Mouse (Mus musculus) G1E-ER4 (cell line): ENCODE results near the gene Popdc2. TPM values are rescaled to one million over a fixed set of nuclear protein-coding genes. Genes with fewer than 3 reads are reported as not detected.

ENCODE experiments used
- GATA1 ChIP-seq: IDR thresholded peaks from one replicate; pipeline ENCODE4 v1.8.0; 2012; ENCODE audit warnings: low read length, inconsistent platforms
- polyA plus RNA-seq: library from polyadenylated mRNA; stranded (reverse); fragments of >175 nt; gene quantifications from 2 replicates; pipeline ENCODE4 v1.2.3, GENCODE M21; 2012

Gene Popdc2
- polyA plus RNA-seq, 1 experiment: 4.8 TPM

DNA sequence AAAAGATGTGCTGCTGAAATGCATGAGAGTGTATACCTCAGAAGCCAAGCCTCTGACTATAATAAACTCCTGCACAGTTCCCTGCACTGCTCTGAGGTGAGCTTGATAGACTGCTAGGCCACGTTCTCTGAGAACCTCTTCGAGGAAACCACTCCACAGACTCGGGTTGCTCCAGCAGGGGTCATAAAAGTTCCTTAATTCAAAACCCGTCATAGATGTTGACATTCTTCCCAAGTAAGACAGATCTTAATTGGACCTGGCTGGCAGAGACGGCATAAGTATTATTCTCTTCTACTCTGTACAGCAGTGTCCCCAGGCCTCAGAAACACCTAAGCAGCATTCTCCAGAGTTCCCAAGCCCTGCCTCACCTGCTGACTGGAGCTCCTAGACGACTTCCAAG lies 11.1 kb upstream of the Popdc2 start:
- no peak for TF ChIP-seq GATA1

- no peak for TF ChIP-seq GATA1
Observed at GRCm38 (mm10) chr16:38352031-38352430, 10.0 kb upstream of the Popdc2 start.

GRCm38 (mm10) chr16:38352851-38353250 lies 9.2 kb upstream of the Popdc2 start:
- no peak for TF ChIP-seq GATA1

GRCm38 (mm10) chr16:38353642-38354041 lies 8.4 kb upstream of the Popdc2 start:
- no peak for TF ChIP-seq GATA1

GRCm38 (mm10) chr16:38354185-38354913 lies 7.7 kb upstream of the Popdc2 start:
- TF ChIP-seq GATA1: no peak

- no peak for TF ChIP-seq GATA1
Observed at GRCm38 (mm10) chr16:38358256-38358812, 3.7 kb upstream of the Popdc2 start.

DNA sequence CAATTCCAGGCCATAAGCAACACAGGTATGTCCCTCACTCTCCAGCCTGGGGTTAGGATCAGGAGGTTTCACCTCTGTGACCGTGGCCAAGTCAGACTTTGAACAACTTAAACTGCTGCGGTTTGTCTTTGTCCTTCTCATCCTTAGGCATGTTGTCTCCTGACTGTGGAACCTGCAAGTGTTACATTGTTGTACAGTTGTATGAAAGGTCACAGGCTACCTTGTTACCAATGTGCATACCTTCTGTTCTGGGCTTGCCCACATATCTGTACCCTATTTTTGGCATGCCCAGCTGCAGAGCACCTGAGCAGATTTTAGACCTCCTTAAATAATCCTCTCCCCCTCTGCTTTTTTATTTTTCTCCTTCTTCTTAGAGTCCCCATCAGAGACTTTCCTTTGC lies 2.8 kb upstream of the Popdc2 start:
- no peak for TF ChIP-seq GATA1

GRCm38 (mm10) chr16:38359857-38360256 lies 2.2 kb upstream of the Popdc2 start:
- TF ChIP-seq GATA1: no peak

- no peak for TF ChIP-seq GATA1
Observed at GRCm38 (mm10) chr16:38360317-38360716, 1.7 kb upstream of the Popdc2 start.

DNA sequence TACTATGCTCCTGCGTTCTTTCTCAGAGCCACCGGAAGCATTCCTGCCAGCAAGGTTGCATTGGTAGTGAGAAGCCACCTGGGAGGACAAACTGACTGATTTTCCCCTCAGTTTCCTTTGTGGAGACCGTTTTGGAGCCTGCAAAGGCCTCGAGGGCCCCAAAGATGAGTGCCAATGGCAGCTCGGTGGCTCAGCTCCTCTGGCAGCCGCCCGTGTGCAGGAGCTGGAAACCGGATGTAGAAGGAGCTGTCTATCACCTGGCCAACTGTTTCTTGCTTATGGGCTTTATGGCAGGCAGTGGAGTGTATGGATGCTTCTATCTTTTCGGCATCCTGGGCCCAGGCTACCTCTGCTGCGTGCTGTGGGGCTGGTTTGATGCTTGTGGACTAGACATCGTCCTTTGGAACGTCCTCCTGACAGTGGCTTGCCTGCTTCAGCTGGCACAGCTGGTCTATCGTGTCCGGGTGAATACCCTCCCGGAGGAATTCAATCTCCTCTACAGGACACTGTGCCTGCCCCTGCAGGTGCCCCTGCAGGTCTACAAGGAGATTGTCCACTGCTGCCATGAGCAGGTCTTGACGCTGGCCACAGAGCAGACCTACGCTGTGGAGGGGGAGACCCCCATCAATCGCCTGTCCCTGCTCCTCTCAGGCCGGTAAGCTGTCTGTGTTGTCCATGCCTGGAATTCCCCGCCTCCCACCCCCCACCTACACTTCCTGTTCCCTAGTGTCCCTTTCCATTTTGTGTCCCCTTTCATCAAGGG lies 665 bp downstream of the Popdc2 start:
- no peak for TF ChIP-seq GATA1

- TF ChIP-seq GATA1: no peak
Observed at GRCm38 (mm10) chr16:38363256-38363595, 1.2 kb downstream of the Popdc2 start.

DNA sequence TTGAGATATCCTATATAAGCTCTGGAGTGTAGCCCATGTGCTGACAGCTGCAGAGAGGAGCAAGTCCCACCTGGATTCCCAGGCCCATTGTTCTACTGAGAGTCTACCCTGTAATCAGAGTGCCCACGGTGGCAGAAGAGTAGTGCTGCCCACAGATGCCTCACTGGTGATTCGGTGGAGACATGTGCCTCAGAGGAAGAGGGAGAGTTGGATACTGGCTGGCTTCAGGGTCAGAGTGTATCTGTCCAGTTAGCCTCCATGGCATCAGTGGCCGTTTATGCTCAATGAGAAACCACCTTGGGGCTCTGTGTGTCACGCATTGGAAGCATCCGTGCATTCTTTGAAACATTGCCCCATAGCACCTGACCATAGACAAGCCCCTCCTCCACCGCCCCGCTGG lies 1.6 kb downstream of the Popdc2 start:
- no peak for TF ChIP-seq GATA1

DNA sequence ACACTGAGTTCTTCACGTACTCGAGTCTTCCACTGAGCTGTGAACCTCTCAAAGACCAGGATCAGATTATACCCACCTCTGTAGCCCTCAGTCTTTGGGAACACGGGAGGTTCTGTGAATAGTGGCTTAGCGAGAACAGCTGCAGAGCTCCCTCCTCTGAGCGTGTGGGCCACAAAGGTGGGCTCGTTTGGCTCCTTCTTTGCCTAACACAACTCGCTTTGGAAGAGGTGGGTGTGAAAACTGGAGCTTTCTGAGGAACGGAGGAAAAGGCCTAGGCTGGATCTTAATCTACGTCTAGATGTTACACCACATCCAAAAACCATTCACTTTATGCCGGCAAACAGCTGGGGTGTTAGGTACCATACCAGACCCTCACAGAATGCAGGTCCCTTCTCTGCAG lies 3.4 kb downstream of the Popdc2 start:
- no peak for TF ChIP-seq GATA1

DNA sequence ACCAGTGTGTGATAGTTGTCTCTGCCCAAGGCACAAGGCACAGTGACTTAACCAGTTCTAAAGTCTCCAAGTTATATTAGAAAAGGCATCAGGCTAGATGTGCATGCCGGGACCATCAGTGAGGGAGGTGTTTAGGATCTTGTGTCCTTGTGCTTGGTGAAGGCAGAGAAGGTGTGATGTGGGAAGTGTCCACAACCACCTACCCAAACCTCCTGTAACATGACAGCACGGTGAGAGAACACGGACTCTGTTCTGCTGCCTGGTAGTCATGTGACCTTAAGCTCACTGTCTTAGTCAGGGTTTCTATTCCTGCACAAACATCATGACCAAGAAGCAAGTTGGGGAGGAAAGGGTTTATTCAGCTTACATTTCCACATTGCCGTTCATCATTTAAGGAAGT lies 4.2 kb downstream of the Popdc2 start:
- TF ChIP-seq GATA1: no peak

- TF ChIP-seq GATA1: no peak
Observed at GRCm38 (mm10) chr16:38368336-38368735, 6.3 kb downstream of the Popdc2 start.

GRCm38 (mm10) chr16:38369000-38369399 lies 7.0 kb downstream of the Popdc2 start:
- TF ChIP-seq GATA1: no peak

- TF ChIP-seq GATA1: no peak
Observed at GRCm38 (mm10) chr16:38369431-38369830, 7.4 kb downstream of the Popdc2 start.
